Mouse (Mus musculus) cortical plate, adult 2 months (tissue): ENCODE data around the gene Mapkapk2.

Source experiments
- CTCF ChIP-seq: fragments of 200-500 bp; IDR thresholded peaks from 2 replicates; pipeline ENCODE4 v1.5.1; 2011; ENCODE audit warnings: mild to moderate bottlenecking, control low read depth, low read length; ENCODE audit not compliant: insufficient read depth; ENCODE audit errors: extremely low read depth
- POLR2A ChIP-seq: fragments of 200-500 bp; IDR thresholded peaks from 2 replicates; pipeline ENCODE4 v1.6.1; 2011; ENCODE audit warnings: mild to moderate bottlenecking, low read length, control low read depth; ENCODE audit not compliant: insufficient read depth; ENCODE audit errors: extremely low read depth

- TF ChIP-seq POLR2A (no peak), CTCF (no peak)
Observed at GRCm38 (mm10) chr1:131091481-131091880, 6.1 kb downstream of the Mapkapk2 start.
